Mouse (Mus musculus): ENCODE data around the gene Pmch. TPM values are rescaled to one million over a fixed set of nuclear protein-coding genes. Genes with fewer than 3 reads are reported as not detected.

Gene Pmch
- not detected in 2 replicates for polyA plus RNA-seq (2012; ENCODE audit: low replicate concordance)

DNA sequence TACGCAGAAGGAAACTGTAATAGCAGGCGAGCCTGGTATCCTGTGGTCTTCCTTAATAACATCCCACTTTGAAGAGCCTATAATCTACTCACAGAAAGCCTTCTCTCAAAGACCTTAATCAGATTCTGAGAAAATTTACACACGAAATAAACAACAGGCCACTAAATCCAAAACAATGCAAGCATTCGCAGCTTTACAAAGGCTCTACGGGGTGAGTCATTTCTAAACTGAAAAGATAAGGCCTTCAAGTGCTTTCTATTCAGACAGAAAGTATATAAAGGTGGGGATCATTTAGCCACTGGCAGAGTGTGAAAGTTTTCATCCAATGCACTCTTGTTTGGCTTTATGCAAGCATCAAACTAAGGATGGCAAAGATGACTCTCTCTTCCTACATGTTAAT is at the start of gene Pmch:
TSS of gene Pmch (plus strand) at position 301 of the 400 bp plus-strand sequence.

Other genes with a start within 250 kb of the Pmch start
- gene Igf1, start 232.8 kb upstream of the Pmch start, polyA plus RNA-seq (2012; ENCODE audit: low replicate concordance), result 6.2 and 11.0 TPM in 2 replicates
- gene Parpbp, start 55.9 kb downstream of the Pmch start, polyA plus RNA-seq (2012; ENCODE audit: low replicate concordance), result 0.09 and 0.65 TPM in 2 replicates
- gene Nup37, start 55.9 kb downstream of the Pmch start, polyA plus RNA-seq (2012; ENCODE audit: low replicate concordance), result 0.14 and 1.5 TPM in 2 replicates
- 24.0 and 25.8 TPM in 2 replicates for gene Washc3, start 110.0 kb downstream of the Pmch start, polyA plus RNA-seq (2012; ENCODE audit: low replicate concordance)